In the genomic region with DNA sequence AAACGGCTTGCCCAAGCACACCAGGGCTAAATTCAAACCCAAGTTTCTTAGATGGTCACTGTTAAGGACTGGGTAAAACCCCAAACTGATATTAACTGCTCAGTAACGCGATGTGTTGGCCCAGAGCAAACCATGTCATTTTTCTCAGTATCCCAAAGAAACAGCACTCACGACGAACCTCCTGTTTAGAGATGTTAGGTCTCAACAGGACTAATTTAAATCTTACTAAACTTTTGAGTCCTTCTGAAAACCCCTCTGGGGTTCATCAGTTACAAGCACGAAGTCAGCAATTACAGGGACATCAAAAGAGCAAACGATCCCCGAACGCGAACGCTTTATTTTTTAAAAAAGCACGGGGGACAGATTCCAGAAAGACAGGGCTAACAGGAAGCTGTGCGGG, we compare ENCODE assay signal across 8 mouse cellular contexts. TPM values are rescaled to one million over a fixed set of nuclear protein-coding genes. Genes with fewer than 3 reads are reported as not detected.
DNase-seq lines count a peak whose midpoint lies in the region; ATAC-seq and TF ChIP-seq lines count a peak whose summit lies in the region.

No protein-coding gene starts in this region.

- no peak for ATAC-seq in midbrain, embryonic 11.5 days (ENCODE audit: low FRiP score)

- TF ChIP-seq CTCF in kidney, adult 2 months (conservative IDR thresholded peaks at IDR 0.05; ENCODE audit: insufficient read depth, insufficient read length, low read depth, low read length) = no peak

- WGBS in kidney, adult 2 months = 1% methylated on average over 13 of the region's 13 CpGs
- WGBS in hindbrain, embryonic 10.5 days = 5% methylated on average over 13 of the region's 13 CpGs
- WGBS in midbrain, embryonic 11.5 days = 5% methylated on average over 13 of the region's 13 CpGs

- intact Hi-C loops in left cerebral cortex, postnatal 25 days (cut with DNase I) = loop anchor here (10.0 kb wide), 1 partner anchor 314 kb away; no protein-coding TSS in a partner anchor

- H3K36me3 ChIP-seq in kidney, adult 2 months (ENCODE audit: control insufficient read depth, insufficient read depth, low read length) = peaks cover under 1% of the 10 kb centered on the region; the same call in 1 of the 2 replicates
- peaks cover 14% of the 10 kb centered on the region for H3K36me3 ChIP-seq in hindbrain, embryonic 10.5 days
- H3K36me3 ChIP-seq in midbrain, embryonic 11.5 days (ENCODE audit: control insufficient read depth, insufficient read depth, low read length) = peaks cover 2% of the 10 kb centered on the region; the same call in 1 of the 2 replicates

- peak overlapping the region; percentile 71 for H3K4me3 ChIP-seq in kidney, adult 2 months (ENCODE audit: insufficient read depth, low read depth, low read length)
- peak overlapping the region; percentile 89 for H3K4me3 ChIP-seq in hindbrain, embryonic 10.5 days
- peak overlapping the region; percentile 83 for H3K4me3 ChIP-seq in midbrain, embryonic 11.5 days (ENCODE audit: low read depth, low read length)

- H3K4me1 ChIP-seq in kidney, adult 2 months (ENCODE audit: control insufficient read depth, insufficient read depth, low read length) = peaks cover 14% of the 10 kb centered on the region; the same call in 1 of the 2 replicates
- H3K4me1 ChIP-seq in hindbrain, embryonic 10.5 days (replicated peaks) = peaks cover 24% of the 10 kb centered on the region
- H3K4me1 ChIP-seq in midbrain, embryonic 11.5 days (ENCODE audit: control insufficient read depth, insufficient read depth, low read length) = peaks cover 14% of the 10 kb centered on the region

- no peak for DNase-seq in kidney, adult 2 months
- no peak for DNase-seq in kidney, adult 9 months
- DNase-seq in R1 (ENCODE audit: low read depth, low spot score) = peak; percentile 48
- DNase-seq in hindbrain, embryonic 10.5 days (ENCODE audit: low spot score) = no peak
- peak; percentile 93 for DNase-seq in midbrain, embryonic 11.5 days (ENCODE audit: low spot score, missing footprints)
- DNase-seq in left cerebral cortex, postnatal 25 days (ENCODE audit: low spot score in 2 of 2) = no peak
- no peak for DNase-seq in ovary, adult 18-20 months (ENCODE audit: low spot score)
- DNase-seq in spleen, postnatal 36 days (ENCODE audit: low spot score in 2 of 2) = no peak

- H3K27ac ChIP-seq in kidney, adult 2 months (ENCODE audit: insufficient read depth, low read depth, low read length) = peak overlapping the region; percentile 89
- peak overlapping the region; percentile 99 for H3K27ac ChIP-seq in hindbrain, embryonic 10.5 days
- H3K27ac ChIP-seq in midbrain, embryonic 11.5 days (ENCODE audit: low read depth, low read length) = peak overlapping the region; percentile 57; the same call in 1 of the 2 replicates

- TF ChIP-seq POLR2A in kidney, adult 2 months (IDR thresholded peaks at IDR 0.05; ENCODE audit: low read depth, low read length) = no peak

- no peaks in the 10 kb centered on the region for H3K27me3 ChIP-seq in kidney, adult 2 months (replicated peaks; ENCODE audit: control insufficient read depth, insufficient read depth, low read length)
- H3K27me3 ChIP-seq in hindbrain, embryonic 10.5 days (ENCODE audit: insufficient read depth, poor library complexity, severe bottlenecking) = no peaks in the 10 kb centered on the region
- no peaks in the 10 kb centered on the region for H3K27me3 ChIP-seq in midbrain, embryonic 11.5 days (ENCODE audit: control insufficient read depth, insufficient read depth, low read length)

- H3K9me3 ChIP-seq in hindbrain, embryonic 10.5 days = no peaks in the 10 kb centered on the region
- H3K9me3 ChIP-seq in midbrain, embryonic 11.5 days (ENCODE audit: control insufficient read depth, low read length) = no peaks in the 10 kb centered on the region

- H3K4me2 ChIP-seq in midbrain, embryonic 11.5 days = peak overlapping the region; percentile 80

- H3K9ac ChIP-seq in midbrain, embryonic 11.5 days (ENCODE audit: low read length) = peak overlapping the region; percentile 91

RNA-seq across cellular contexts. Expression of a gene that starts 0.6 kb away (rescaled TPM):
- polyA plus RNA-seq in kidney, adult 2 months (2012; rRNA removed) = 0.79 and 0.89 TPM in 2 replicates
- 5.0 and 5.5 TPM in 2 replicates for polyA plus RNA-seq in hindbrain, embryonic 10.5 days (2016; fragmentation: Nextera tagmentation; extraction: Ambion mirVana)
- polyA plus RNA-seq in midbrain, embryonic 11.5 days (2014; fragmentation: Nextera tagmentation; extraction: Ambion mirVana) = 3.4 and 7.7 TPM in 2 replicates
- 1 to 10 TPM; 4.0 to 6.7 TPM for total RNA-seq in left cerebral cortex, postnatal 25 days (2021)

RNA-seq across cellular contexts. Expression of a gene that starts 0.6 kb away (rescaled TPM):
- 567 and 600 TPM in 2 replicates for polyA plus RNA-seq in kidney, adult 2 months (2012; rRNA removed)
- polyA plus RNA-seq in hindbrain, embryonic 10.5 days (2016; fragmentation: Nextera tagmentation; extraction: Ambion mirVana) = 1,255 and 1,284 TPM in 2 replicates
- polyA plus RNA-seq in midbrain, embryonic 11.5 days (2014; fragmentation: Nextera tagmentation; extraction: Ambion mirVana) = 1,083 and 1,090 TPM in 2 replicates
- 10 to 100 TPM; 47.3 to 49.9 TPM for total RNA-seq in left cerebral cortex, postnatal 25 days (2021)

RNA-seq across cellular contexts. Expression of a gene that starts 22.2 kb away (rescaled TPM):
- polyA plus RNA-seq in kidney, adult 2 months (2012; rRNA removed) = 9.9 and 13.6 TPM in 2 replicates
- 63.4 and 65.1 TPM in 2 replicates for polyA plus RNA-seq in hindbrain, embryonic 10.5 days (2016; fragmentation: Nextera tagmentation; extraction: Ambion mirVana)
- 80.6 and 81.5 TPM in 2 replicates for polyA plus RNA-seq in midbrain, embryonic 11.5 days (2014; fragmentation: Nextera tagmentation; extraction: Ambion mirVana)
- 10 to 100 TPM; 15.7 to 18.5 TPM for total RNA-seq in left cerebral cortex, postnatal 25 days (2021)

RNA-seq across cellular contexts. Expression of a gene that starts 49.4 kb away (rescaled TPM):
- 10.5 and 10.7 TPM in 2 replicates for polyA plus RNA-seq in kidney, adult 2 months (2012; rRNA removed)
- 4.3 and 5.6 TPM in 2 replicates for polyA plus RNA-seq in hindbrain, embryonic 10.5 days (2016; fragmentation: Nextera tagmentation; extraction: Ambion mirVana)
- 5.8 and 6.6 TPM in 2 replicates for polyA plus RNA-seq in midbrain, embryonic 11.5 days (2014; fragmentation: Nextera tagmentation; extraction: Ambion mirVana)
- 1 to 10 TPM; 6.3 to 8.4 TPM for total RNA-seq in left cerebral cortex, postnatal 25 days (2021)

Comparison
In these comparisons a context has a peak if more than half of its experiments do, and no peak if none do; other contexts are left out.
1. DNase-seq: peak in R1 (single experiment) and midbrain, embryonic 11.5 days (single experiment); none in kidney, adult 2 months (single experiment), kidney, adult 9 months (single experiment), hindbrain, embryonic 10.5 days (single experiment), left cerebral cortex, postnatal 25 days (0 of 2), ovary, adult 18-20 months (single experiment) and spleen, postnatal 36 days (0 of 2).
2. Peak in every context shown above with its lines, with median percentiles within 50 percentile points of each other: H3K27ac ChIP-seq and H3K4me3 ChIP-seq.